Mouse (Mus musculus) left cerebral cortex, adult 6 months (tissue): ENCODE results near the gene Stt3a. TPM values are rescaled to one million over a fixed set of nuclear protein-coding genes. Genes with fewer than 3 reads are reported as not detected.

Experiments
- long read RNA-seq, 2 experiments: library from polyadenylated mRNA; unstranded; transcript quantifications; one replicate each; pipeline ENCODE4 v2.0.0; 2019 to 2020
- polyA plus RNA-seq: library from polyadenylated mRNA; unstranded; fragments of <200 nt; fragmentation: Nextera tagmentation; gene quantifications from 2 replicates; pipeline ENCODE4 v1.2.3, GENCODE M21; 2021

Stt3a gene
- polyA plus RNA-seq: 52.8 and 53.7 TPM in 2 replicates
- long read RNA-seq, experiment 1, full-length matches to known transcripts: 111 of 133 reads
- long read RNA-seq, experiment 1, partial matches to known transcripts: 16 of 133 reads
- long read RNA-seq, experiment 1, other reads (novel, unspliced or antisense): 6 of 133 reads
- long read RNA-seq, experiment 2, full-length matches to known transcripts: 27 of 45 reads
- long read RNA-seq, experiment 2, partial matches to known transcripts: 8 of 45 reads
- long read RNA-seq, experiment 2, other reads (novel, unspliced or antisense): 10 of 45 reads

GRCm38 (mm10) chr9:36767203-36768143 lies at the start of gene Stt3a:
Gene Stt3a (minus strand): TSS chr9:36767679.

GRCm38 (mm10) chr9:36796781-36797555 lies 29.5 kb upstream of the Stt3a start, which contains the start of gene Ei24:
Gene Ei24 (minus strand): TSS chr9:36797393.

GRCm38 (mm10) chr9:36727034-36727755 lies 40.3 kb downstream of the Stt3a start, which contains the start of gene Chek1:
Gene Chek1 (minus strand): TSS chr9:36727065.

GRCm38 (mm10) chr9:36692920-36693319 lies 74.6 kb downstream of the Stt3a start, which contains the start of gene Acrv1:
Gene Acrv1 (plus strand): TSS chr9:36693220.

Other genes with a start within 250 kb of the Stt3a start
- gene Gm5615, start 225.7 kb downstream of the Stt3a start, polyA plus RNA-seq: not detected in 2 replicates
- gene Gm17689, start 185.0 kb downstream of the Stt3a start, polyA plus RNA-seq: not detected in 2 replicates
- not detected in 2 replicates for gene A630095E13Rik, start 124.3 kb downstream of the Stt3a start, polyA plus RNA-seq
- gene Acrv1, start 74.5 kb downstream of the Stt3a start, polyA plus RNA-seq: not detected in 2 replicates
- 1.1 and 1.4 TPM in 2 replicates for gene Chek1, start 40.6 kb downstream of the Stt3a start, polyA plus RNA-seq
- gene Ei24, start 29.7 kb upstream of the Stt3a start, polyA plus RNA-seq: 12.4 and 53.9 TPM in 2 replicates
- gene Fez1, start 54.2 kb upstream of the Stt3a start, polyA plus RNA-seq: 441 and 540 TPM in 2 replicates